Mouse (Mus musculus): ENCODE measurements around the gene Ube2e1. TPM values are rescaled to one million over a fixed set of nuclear protein-coding genes. Genes with fewer than 3 reads are reported as not detected.

Ube2e1 gene
- total and polyA plus RNA-seq, 2 experiments, result 23.4 to 45.3 TPM

- TF ChIP-seq POLR2A (IDR thresholded peaks at IDR 0.05; ENCODE audit: extremely low read depth, insufficient read depth, low read length), result no peak
- no peak for TF ChIP-seq CTCF (IDR thresholded peaks at IDR 0.05; ENCODE audit: low read depth, low read length)
- Histone ChIP-seq H3K4me1 (ENCODE audit: control insufficient read depth, insufficient read depth, low read length) (peaks cover 14% of the 10 kb centered on the region), H3K27me3 (ENCODE audit: control insufficient read depth, insufficient read depth, low read length) (no peaks in the 10 kb centered on the region), H3K27ac (replicated peaks; ENCODE audit: insufficient read depth, low read depth, low read length) (peak overlapping the region; percentile 67), H3K79me2 (ENCODE audit: control insufficient read depth, insufficient read depth, low read length) (peaks cover 28% of the 10 kb centered on the region), H3K36me3 (ENCODE audit: control insufficient read depth, insufficient read depth, low read length) (peaks cover 6% of the 10 kb centered on the region; the same call in 1 of the 2 replicates), H3K4me3 (ENCODE audit: insufficient read depth, low read depth, low read length) (no peak overlapping the region), H3K9ac (ENCODE audit: low read depth, low read length) (no peak overlapping the region)
- peak; percentile 88 for DNase-seq (ENCODE audit: extremely low read depth, low read depth, low spot score)
- 44% methylated on average over 11 of the region's 11 CpGs for WGBS
These were observed 13.9 kb downstream of the Ube2e1 start for GRCm38 (mm10) chr14:18317457-18318411.

DNA sequence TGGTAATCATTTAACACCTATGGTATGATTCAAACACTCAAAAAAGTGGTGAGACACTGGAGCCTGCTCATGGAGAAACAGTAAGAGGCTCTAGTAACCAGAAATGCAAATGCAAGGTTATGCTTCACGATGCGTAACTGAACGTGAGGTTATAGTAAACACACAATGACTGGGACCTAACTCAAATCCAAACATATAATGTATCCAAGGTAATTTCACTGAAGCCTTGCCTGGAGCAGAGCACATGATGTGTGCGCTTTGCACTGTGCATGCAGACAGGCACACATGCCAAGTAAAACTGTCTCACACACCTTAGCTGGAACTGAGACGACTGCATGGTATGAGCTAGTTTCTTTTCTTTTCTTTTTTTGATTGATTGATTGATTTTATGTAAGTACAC is 27.5 kb downstream of the Ube2e1 start:
- Histone ChIP-seq H3K4me1 (ENCODE audit: control insufficient read depth, insufficient read depth, low read length) (peaks cover 2% of the 10 kb centered on the region; the same call in 1 of the 2 replicates), H3K4me3 (ENCODE audit: insufficient read depth, low read depth, low read length) (no peak overlapping the region), H3K79me2 (ENCODE audit: control insufficient read depth, insufficient read depth, low read length) (peaks cover 7% of the 10 kb centered on the region; the same call in 1 of the 2 replicates), H3K36me3 (ENCODE audit: control insufficient read depth, insufficient read depth, low read length) (no peaks in the 10 kb centered on the region), H3K27me3 (ENCODE audit: control insufficient read depth, insufficient read depth, low read length) (no peaks in the 10 kb centered on the region), H3K27ac (replicated peaks; ENCODE audit: insufficient read depth, low read depth, low read length) (no peak overlapping the region), H3K9ac (ENCODE audit: low read depth, low read length) (no peak overlapping the region)
- WGBS, result 75% methylated on average over 5 of the region's 5 CpGs
- TF ChIP-seq POLR2A (IDR thresholded peaks at IDR 0.05; ENCODE audit: extremely low read depth, insufficient read depth, low read length), result no peak
- no peak for TF ChIP-seq CTCF (IDR thresholded peaks at IDR 0.05; ENCODE audit: low read depth, low read length)
- DNase-seq (ENCODE audit: extremely low read depth, low read depth, low spot score), result peak; percentile 19

DNA sequence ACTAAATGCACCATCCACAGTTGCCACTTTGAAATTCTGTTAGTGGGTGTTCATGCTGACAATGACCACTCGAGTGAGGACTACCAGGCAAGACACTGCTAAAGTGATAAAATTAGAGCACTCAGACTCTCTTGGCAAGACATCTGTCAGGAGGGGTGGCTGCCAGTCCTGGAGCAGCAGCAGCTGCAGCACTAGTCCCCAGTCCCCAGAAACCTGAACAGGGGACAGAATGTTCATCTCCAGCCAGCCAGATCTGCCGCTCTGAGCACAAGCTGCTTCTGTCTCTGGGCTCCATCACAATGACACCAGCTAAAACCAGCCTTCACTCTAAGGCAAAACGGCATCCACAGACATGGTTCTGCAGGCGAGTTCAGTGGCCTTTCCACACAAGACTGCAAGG is 28.4 kb downstream of the Ube2e1 start:
- Histone ChIP-seq H3K36me3 (ENCODE audit: control insufficient read depth, insufficient read depth, low read length) (no peaks in the 10 kb centered on the region), H3K9ac (ENCODE audit: low read depth, low read length) (no peak overlapping the region), H3K4me3 (ENCODE audit: insufficient read depth, low read depth, low read length) (no peak overlapping the region), H3K27me3 (ENCODE audit: control insufficient read depth, insufficient read depth, low read length) (no peaks in the 10 kb centered on the region), H3K4me1 (ENCODE audit: control insufficient read depth, insufficient read depth, low read length) (peaks cover 3% of the 10 kb centered on the region), H3K27ac (replicated peaks; ENCODE audit: insufficient read depth, low read depth, low read length) (no peak overlapping the region), H3K79me2 (ENCODE audit: control insufficient read depth, insufficient read depth, low read length) (peaks cover 12% of the 10 kb centered on the region)
- 37% methylated on average over 4 of the region's 4 CpGs for WGBS
- no peak for TF ChIP-seq CTCF (IDR thresholded peaks at IDR 0.05; ENCODE audit: low read depth, low read length)
- DNase-seq (ENCODE audit: extremely low read depth, low read depth, low spot score), result no peak

DNA sequence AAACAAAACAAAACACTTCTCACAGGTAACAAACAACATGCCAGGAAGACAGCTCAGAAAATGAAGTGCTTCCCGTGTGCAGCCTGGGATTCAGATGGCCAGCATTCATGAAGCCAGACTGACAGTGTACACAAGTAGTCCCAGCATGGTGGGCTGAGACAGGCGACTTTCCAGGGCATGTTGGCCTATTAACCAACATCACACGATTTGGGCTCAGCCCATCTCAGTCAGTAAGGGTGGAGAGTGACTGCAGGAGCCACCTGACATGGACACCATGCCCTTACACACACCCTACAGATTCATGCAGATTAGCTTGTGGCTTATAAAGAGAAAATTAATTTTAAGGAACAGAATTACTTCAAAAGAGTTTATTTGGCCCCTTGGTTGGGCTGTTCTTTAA is 28.9 kb downstream of the Ube2e1 start:
- no peak for DNase-seq (ENCODE audit: extremely low read depth, low read depth, low spot score)
- no peak overlapping the region for H3K9ac ChIP-seq (ENCODE audit: low read depth, low read length)
- H3K4me3 ChIP-seq (ENCODE audit: insufficient read depth, low read depth, low read length), result no peak overlapping the region
- no peak for TF ChIP-seq CTCF (IDR thresholded peaks at IDR 0.05; ENCODE audit: low read depth, low read length)
- no peak for TF ChIP-seq POLR2A (IDR thresholded peaks at IDR 0.05; ENCODE audit: extremely low read depth, insufficient read depth, low read length)
- H3K27me3 ChIP-seq (ENCODE audit: control insufficient read depth, insufficient read depth, low read length), result no peaks in the 10 kb centered on the region
- no peaks in the 10 kb centered on the region for H3K36me3 ChIP-seq (ENCODE audit: control insufficient read depth, insufficient read depth, low read length)
- H3K27ac ChIP-seq (replicated peaks; ENCODE audit: insufficient read depth, low read depth, low read length), result no peak overlapping the region
- peaks cover 3% of the 10 kb centered on the region for H3K4me1 ChIP-seq (ENCODE audit: control insufficient read depth, insufficient read depth, low read length)
- 49% methylated on average over 3 of the region's 3 CpGs for WGBS
- peaks cover 12% of the 10 kb centered on the region for H3K79me2 ChIP-seq (ENCODE audit: control insufficient read depth, insufficient read depth, low read length)

DNA sequence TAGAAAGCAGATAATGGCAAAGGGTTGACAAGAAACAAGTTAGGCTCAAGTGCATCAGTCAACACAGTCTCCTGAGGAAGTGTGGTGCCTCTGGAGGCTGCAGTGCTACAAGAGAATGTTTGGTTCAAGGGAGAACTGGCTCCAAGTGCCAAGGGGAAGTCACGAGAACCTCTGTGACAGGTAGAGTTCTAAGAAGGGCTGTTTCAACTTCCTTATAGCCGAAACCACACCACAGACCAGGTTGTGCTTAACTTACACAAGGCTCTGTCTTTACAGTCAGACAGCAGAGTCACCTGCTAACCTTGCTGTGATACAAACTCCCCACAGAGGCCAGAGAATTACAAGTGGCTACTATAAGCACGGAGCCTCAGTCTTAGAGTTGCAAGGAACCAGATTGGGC is 30.1 kb downstream of the Ube2e1 start:
- no peak overlapping the region for H3K9ac ChIP-seq (ENCODE audit: low read depth, low read length)

DNA sequence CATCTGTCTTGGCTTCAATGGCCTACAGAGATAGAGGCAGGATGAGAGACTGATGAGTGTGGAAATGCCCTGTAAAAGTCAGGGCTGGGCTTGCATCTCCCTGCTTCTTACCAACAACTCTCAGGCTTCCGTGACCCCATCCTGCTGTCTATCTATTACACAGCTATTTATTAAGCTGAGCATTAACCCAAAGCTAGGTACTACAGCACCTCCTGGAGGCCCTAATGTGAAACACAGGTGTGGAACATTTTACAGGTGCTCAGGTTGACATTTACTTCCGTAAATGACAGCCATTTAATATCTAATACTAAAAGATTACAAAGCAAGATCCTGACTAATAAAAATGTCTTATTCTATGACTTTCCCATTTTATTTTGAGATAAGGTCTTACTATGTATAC is 31.0 kb downstream of the Ube2e1 start:
- Histone ChIP-seq H3K36me3 (ENCODE audit: control insufficient read depth, insufficient read depth, low read length) (no peaks in the 10 kb centered on the region; the same call in 1 of the 2 replicates), H3K4me1 (ENCODE audit: control insufficient read depth, insufficient read depth, low read length) (peaks cover 3% of the 10 kb centered on the region), H3K9ac (ENCODE audit: low read depth, low read length) (no peak overlapping the region), H3K27ac (replicated peaks; ENCODE audit: insufficient read depth, low read depth, low read length) (no peak overlapping the region), H3K4me3 (ENCODE audit: insufficient read depth, low read depth, low read length) (no peak overlapping the region), H3K79me2 (ENCODE audit: control insufficient read depth, insufficient read depth, low read length) (peaks cover 12% of the 10 kb centered on the region), H3K27me3 (ENCODE audit: control insufficient read depth, insufficient read depth, low read length) (no peaks in the 10 kb centered on the region)
- WGBS, result 86% methylated on average over 2 of the region's 2 CpGs
- no peak for TF ChIP-seq POLR2A (IDR thresholded peaks at IDR 0.05; ENCODE audit: extremely low read depth, insufficient read depth, low read length)
- no peak for TF ChIP-seq CTCF (IDR thresholded peaks at IDR 0.05; ENCODE audit: low read depth, low read length)
- peak; percentile 23 for DNase-seq (ENCODE audit: extremely low read depth, low read depth, low spot score)

More for the DNA sequence above, 30.1 kb downstream of the Ube2e1 start:
- H3K79me2 ChIP-seq (ENCODE audit: control insufficient read depth, insufficient read depth, low read length), result peaks cover 12% of the 10 kb centered on the region
- H3K4me3 ChIP-seq (ENCODE audit: insufficient read depth, low read depth, low read length), result no peak overlapping the region
- DNase-seq (ENCODE audit: extremely low read depth, low read depth, low spot score), result no peak
- H3K27ac ChIP-seq (replicated peaks; ENCODE audit: insufficient read depth, low read depth, low read length), result no peak overlapping the region
- TF ChIP-seq CTCF (IDR thresholded peaks at IDR 0.05; ENCODE audit: low read depth, low read length) (no peak), POLR2A (IDR thresholded peaks at IDR 0.05; ENCODE audit: extremely low read depth, insufficient read depth, low read length) (no peak)
- H3K27me3 ChIP-seq (ENCODE audit: control insufficient read depth, insufficient read depth, low read length), result no peaks in the 10 kb centered on the region
- H3K36me3 ChIP-seq (ENCODE audit: control insufficient read depth, insufficient read depth, low read length), result no peaks in the 10 kb centered on the region; the same call in 1 of the 2 replicates
- WGBS, result 79% methylated on average over 3 of the region's 3 CpGs
- H3K4me1 ChIP-seq (ENCODE audit: control insufficient read depth, insufficient read depth, low read length), result peaks cover 3% of the 10 kb centered on the region
